Mouse (Mus musculus) C2C12 (cell line): ENCODE results near the gene Kcns1. TPM values are rescaled to one million over a fixed set of nuclear protein-coding genes. Genes with fewer than 3 reads are reported as not detected.

Experiments used
- H3K27me3 ChIP-seq: one replicate; pipeline ENCODE4 v1.6.1; 2011; ENCODE audit not compliant: control insufficient read depth, insufficient read depth, insufficient read length
- H3K36me3 ChIP-seq: one replicate; pipeline ENCODE4 v1.6.1; 2011; ENCODE audit not compliant: control insufficient read depth, insufficient read depth
- H3K4me3 ChIP-seq: one replicate; pipeline ENCODE4 v1.5.1; 2011; ENCODE audit warnings: mild to moderate bottlenecking, control low read depth; ENCODE audit not compliant: poor library complexity, insufficient read depth, severe bottlenecking
- H3K79me2 ChIP-seq: one replicate; pipeline ENCODE4 v1.6.1; 2011; ENCODE audit not compliant: control insufficient read depth, insufficient read depth
- H3K79me3 ChIP-seq: one replicate; pipeline ENCODE4 v1.6.1; 2011; ENCODE audit warnings: low read depth, control low read depth
- H3ac ChIP-seq: one replicate; pipeline ENCODE3; 2011; ENCODE audit warnings: low read depth; ENCODE audit not compliant: control insufficient read depth, insufficient read length
- CEBPB ChIP-seq: IDR thresholded peaks from one replicate; pipeline ENCODE4 v1.6.1; 2011; ENCODE audit warnings: low read depth, mild to moderate bottlenecking, control low read depth, moderate library complexity
- CTCF ChIP-seq: IDR thresholded peaks from one replicate; pipeline ENCODE4 v1.5.1; 2011; ENCODE audit not compliant: control insufficient read depth, insufficient read depth, insufficient read length
- FOSL1 ChIP-seq: IDR thresholded peaks from one replicate; pipeline ENCODE4 v1.8.0; 2011; ENCODE audit warnings: mild to moderate bottlenecking, low read length; ENCODE audit not compliant: poor library complexity, insufficient read depth, severe bottlenecking
- MAX ChIP-seq: IDR thresholded peaks from one replicate; pipeline ENCODE4 v1.6.1; 2011; ENCODE audit warnings: mild to moderate bottlenecking, control low read depth
- MYOD1 ChIP-seq: IDR thresholded peaks from one replicate; pipeline ENCODE4 v1.6.1; 2011; ENCODE audit warnings: low read depth; ENCODE audit not compliant: control insufficient read depth, insufficient read length
- MYOG ChIP-seq: IDR thresholded peaks from one replicate; pipeline ENCODE4 v1.6.1; 2011; ENCODE audit not compliant: control insufficient read depth, insufficient read length; ENCODE audit errors: extremely low read depth
- USF1 ChIP-seq: IDR thresholded peaks from one replicate; pipeline ENCODE4 v1.6.1; 2011; ENCODE audit warnings: low read depth, mild to moderate bottlenecking, control low read depth, moderate library complexity
- polyA plus RNA-seq: library from polyadenylated mRNA; unstranded; fragments of >200 nt; fragmentation: generic; extraction: Trizol; gene quantifications from one replicate; pipeline ENCODE4 v1.2.1, GENCODE M21; 2012; ENCODE audit warnings: missing spikeins

Kcns1 gene
- polyA plus RNA-seq, 1 experiment: not detected

- H3ac ChIP-seq: no peak overlapping the region
- H3K36me3 ChIP-seq: peaks cover 7% of the 10 kb centered on the region
- no peaks in the 10 kb centered on the region for H3K79me3 ChIP-seq
- TF ChIP-seq USF1: no peak
- no peak for TF ChIP-seq MYOD1
- TF ChIP-seq CEBPB: no peak
- TF ChIP-seq CTCF: no peak
- no peak for TF ChIP-seq FOSL1
- TF ChIP-seq MYOG: no peak
- TF ChIP-seq MAX: no peak
- H3K4me3 ChIP-seq: no peak overlapping the region
- no peaks in the 10 kb centered on the region for H3K79me2 ChIP-seq
- no peaks in the 10 kb centered on the region for H3K27me3 ChIP-seq
Observed at GRCm38 (mm10) chr2:164144025-164144424, 26.9 kb downstream of the Kcns1 start.

- Histone ChIP-seq H3K4me3 (no peak overlapping the region), H3K79me3 (no peaks in the 10 kb centered on the region), H3K36me3 (peaks cover 5% of the 10 kb centered on the region), H3ac (no peak overlapping the region), H3K27me3 (no peaks in the 10 kb centered on the region), H3K79me2 (no peaks in the 10 kb centered on the region)
- TF ChIP-seq CTCF: no peak
- no peak for TF ChIP-seq FOSL1
- TF ChIP-seq MYOG: no peak
- no peak for TF ChIP-seq MAX
Observed at GRCm38 (mm10) chr2:164142021-164142420, 28.9 kb downstream of the Kcns1 start.

GRCm38 (mm10) chr2:164137754-164138153 lies 33.2 kb downstream of the Kcns1 start:
- Histone ChIP-seq H3K36me3 (peaks cover 4% of the 10 kb centered on the region), H3K79me3 (no peaks in the 10 kb centered on the region), H3K79me2 (no peaks in the 10 kb centered on the region), H3K4me3 (no peak overlapping the region), H3ac (no peak overlapping the region), H3K27me3 (no peaks in the 10 kb centered on the region)
- no peak for TF ChIP-seq USF1
- TF ChIP-seq MAX: no peak
- TF ChIP-seq FOSL1: no peak
- TF ChIP-seq CEBPB: no peak
- TF ChIP-seq MYOD1: no peak
- TF ChIP-seq CTCF: no peak
- TF ChIP-seq MYOG: no peak

GRCm38 (mm10) chr2:164136393-164136792 lies 34.5 kb downstream of the Kcns1 start:
- H3K79me3 ChIP-seq: no peaks in the 10 kb centered on the region
- no peak overlapping the region for H3K4me3 ChIP-seq
- no peaks in the 10 kb centered on the region for H3K79me2 ChIP-seq
- TF ChIP-seq USF1: no peak
- no peak for TF ChIP-seq MYOG
- no peak for TF ChIP-seq CEBPB
- no peak for TF ChIP-seq FOSL1
- TF ChIP-seq MAX: no peak
- TF ChIP-seq MYOD1: no peak
- TF ChIP-seq CTCF: no peak
- no peaks in the 10 kb centered on the region for H3K27me3 ChIP-seq
- H3K36me3 ChIP-seq: peaks cover 4% of the 10 kb centered on the region
- H3ac ChIP-seq: no peak overlapping the region

- Histone ChIP-seq H3K27me3 (no peaks in the 10 kb centered on the region), H3K79me2 (no peaks in the 10 kb centered on the region), H3ac (no peak overlapping the region), H3K4me3 (no peak overlapping the region), H3K36me3 (peaks cover 4% of the 10 kb centered on the region), H3K79me3 (no peaks in the 10 kb centered on the region)
- no peak for TF ChIP-seq FOSL1
- no peak for TF ChIP-seq MYOG
- TF ChIP-seq CTCF: no peak
- no peak for TF ChIP-seq MYOD1
- no peak for TF ChIP-seq USF1
- no peak for TF ChIP-seq CEBPB
Observed at GRCm38 (mm10) chr2:164135367-164135766, 35.5 kb downstream of the Kcns1 start.

- Histone ChIP-seq H3K79me3 (no peaks in the 10 kb centered on the region), H3K4me3 (no peak overlapping the region), H3K36me3 (peaks cover 4% of the 10 kb centered on the region), H3K27me3 (no peaks in the 10 kb centered on the region), H3ac (no peak overlapping the region), H3K79me2 (no peaks in the 10 kb centered on the region)
- TF ChIP-seq MYOG: no peak
- no peak for TF ChIP-seq MYOD1
- TF ChIP-seq CTCF: no peak
- TF ChIP-seq CEBPB: no peak
- no peak for TF ChIP-seq FOSL1
- no peak for TF ChIP-seq MAX
- no peak for TF ChIP-seq USF1
Observed at GRCm38 (mm10) chr2:164134563-164134962, 36.4 kb downstream of the Kcns1 start.
